Mouse (Mus musculus): Measurements from ENCODE around the gene Catsperg2.
"Not testable (repeated sequence)": the region's sequence is repeated elsewhere in the genome, so short reads cannot be mapped to it uniquely, and the experiment has no call there.

Catsperg2 gene

GRCm38 (mm10) chr7:29726860-29727259 is at the start of gene Catsperg2:
Gene Catsperg2, minus strand, starts transcription at chr7:29727032.
- DNase-seq, result not testable (repeated sequence)

DNA sequence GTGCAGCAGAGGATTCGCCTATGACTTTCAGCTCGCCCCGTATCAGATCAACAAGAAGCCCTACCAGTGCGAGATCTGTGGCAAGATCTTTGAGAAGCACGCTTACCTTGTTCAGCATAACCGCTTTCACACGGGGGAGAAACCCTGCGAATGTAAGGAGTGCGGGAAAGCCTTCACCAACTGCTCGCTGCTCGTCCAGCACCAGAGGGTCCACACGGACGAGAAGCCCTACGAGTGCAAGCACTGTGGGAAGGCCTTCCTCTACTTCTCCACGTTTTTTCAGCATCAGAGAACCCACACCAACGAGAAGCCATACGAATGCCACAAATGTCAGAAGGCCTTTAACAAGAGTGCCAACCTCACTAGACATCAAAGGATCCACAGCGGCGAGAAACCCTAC is 49.7 kb upstream of the Catsperg2 start:
- DNase-seq, result no peak

DNA sequence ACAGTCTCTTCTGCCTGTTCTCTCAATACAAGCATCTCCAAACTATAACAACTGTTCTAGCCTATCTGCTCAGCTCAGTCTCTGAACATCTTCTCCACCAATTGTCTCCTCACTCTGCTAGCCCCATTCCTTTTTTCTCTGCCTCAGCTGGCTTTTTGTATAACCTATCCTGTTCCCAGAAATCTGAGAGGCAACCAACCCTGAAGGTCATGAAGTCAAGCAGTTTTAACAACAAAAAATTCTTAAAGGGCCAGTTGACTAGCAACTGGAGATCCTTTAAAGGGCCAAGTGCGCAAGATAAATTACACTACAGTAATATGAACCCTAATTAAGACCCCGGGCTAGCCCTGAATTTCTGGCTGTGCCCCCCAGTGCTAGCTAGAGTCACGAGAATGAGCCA is 47.5 kb upstream of the Catsperg2 start:
- no peak for DNase-seq

GRCm38 (mm10) chr7:29773503-29773902 is 46.7 kb upstream of the Catsperg2 start:
- DNase-seq, result no peak

- DNase-seq, result no peak
These were observed 42.1 kb upstream of the Catsperg2 start for GRCm38 (mm10) chr7:29768980-29769379.

- DNase-seq, result peak; percentile 84 to 93
These were observed 41.5 kb upstream of the Catsperg2 start, which contains the start of gene Zfp84 for GRCm38 (mm10) chr7:29768090-29768900. Gene Zfp84, plus strand, starts transcription at chr7:29768552.

DNA sequence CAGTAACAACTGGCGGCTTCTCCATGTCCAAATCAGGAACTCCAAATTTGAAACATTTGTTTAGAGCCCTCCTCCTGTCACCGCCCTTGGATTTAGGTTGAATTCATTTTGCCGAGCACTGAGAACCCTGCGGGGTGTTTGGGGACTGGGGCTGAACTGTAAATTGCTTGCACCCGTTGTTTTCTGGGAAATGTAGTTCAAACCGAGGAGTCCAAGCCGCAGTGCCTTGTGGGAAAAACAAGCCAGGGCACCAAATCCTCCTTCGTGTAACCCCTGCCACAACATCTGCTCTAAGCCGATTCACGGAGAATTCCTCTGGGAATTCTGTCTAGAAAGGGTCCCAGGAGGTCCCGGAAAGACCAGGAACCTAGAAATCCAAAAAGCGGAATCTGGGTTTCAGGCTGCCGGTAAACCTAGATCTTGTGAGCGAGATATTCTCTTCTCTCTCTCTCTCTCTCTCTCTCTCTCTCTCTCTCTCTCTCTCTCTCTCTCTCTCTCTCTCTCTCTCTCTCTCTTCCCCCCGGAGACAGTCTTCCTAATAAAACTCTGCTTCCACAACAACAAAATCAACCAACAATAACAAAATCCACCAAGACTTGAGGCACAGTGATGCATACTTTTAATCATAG is 40.3 kb upstream of the Catsperg2 start:
- peak; percentile 87 to 91 for DNase-seq

DNA sequence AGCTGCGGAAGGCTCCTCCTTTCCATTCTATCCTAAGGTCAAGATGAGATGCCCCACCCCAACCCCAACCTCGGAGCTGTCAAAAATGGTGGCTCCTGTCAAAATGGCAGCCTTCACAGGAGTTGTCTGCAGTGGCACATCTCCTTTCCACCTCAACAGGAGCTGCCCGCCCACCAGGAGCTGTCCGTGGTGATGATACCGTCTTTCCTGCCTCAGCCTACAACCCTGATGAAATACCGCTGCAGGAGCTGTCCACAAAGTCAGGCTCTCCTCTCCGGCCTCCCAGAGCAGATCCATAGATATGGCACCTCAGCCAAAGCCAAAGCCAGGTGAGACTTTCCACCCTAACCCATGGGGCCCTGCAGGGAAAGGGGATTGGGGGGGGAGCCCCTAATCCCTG is 37.9 kb upstream of the Catsperg2 start:
- DNase-seq, result no peak

- DNase-seq, result no peak
These were observed 33.6 kb upstream of the Catsperg2 start for GRCm38 (mm10) chr7:29760476-29760875.

DNA sequence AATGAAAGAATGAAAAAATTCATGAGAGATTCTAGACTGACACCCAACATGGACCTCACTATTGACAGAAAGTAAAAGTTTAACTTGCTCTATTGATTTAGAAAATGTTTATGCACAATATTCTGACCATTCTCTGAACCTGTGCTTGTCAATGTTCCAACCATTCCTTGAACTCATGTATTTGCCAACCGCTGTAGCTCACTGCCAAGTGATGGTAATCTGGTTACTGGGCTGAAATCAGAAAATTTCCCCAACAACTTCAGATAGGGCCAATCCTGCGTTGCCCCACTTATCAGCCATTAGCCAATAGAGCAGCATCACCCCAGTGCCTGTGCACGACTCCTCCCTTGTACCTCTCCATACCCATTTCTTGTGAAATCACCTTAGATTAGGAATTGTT is 15.4 kb upstream of the Catsperg2 start:
- DNase-seq, result no peak

DNA sequence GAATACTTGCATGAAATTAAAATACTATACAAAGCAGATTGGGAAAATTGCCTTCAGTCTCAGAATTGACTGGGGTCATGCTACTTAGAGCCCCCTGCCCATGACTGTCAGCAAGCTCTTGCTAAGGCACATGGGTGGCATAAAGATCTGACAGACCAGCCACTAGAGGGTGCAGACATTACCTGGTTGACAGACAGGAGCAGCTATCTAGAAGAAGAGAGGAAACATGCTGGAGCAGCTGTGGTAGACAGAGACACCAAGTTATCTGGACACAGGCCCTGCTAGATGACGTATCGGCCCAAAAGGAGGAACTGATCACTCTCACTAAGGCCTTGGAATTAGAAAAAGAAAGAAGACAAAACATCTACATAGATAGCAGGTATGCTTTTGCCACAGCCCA is 1.2 kb upstream of the Catsperg2 start:
- no peak for DNase-seq

- not testable (repeated sequence) for DNase-seq
These were observed 1.2 kb downstream of the Catsperg2 start for GRCm38 (mm10) chr7:29725461-29726142.

DNA sequence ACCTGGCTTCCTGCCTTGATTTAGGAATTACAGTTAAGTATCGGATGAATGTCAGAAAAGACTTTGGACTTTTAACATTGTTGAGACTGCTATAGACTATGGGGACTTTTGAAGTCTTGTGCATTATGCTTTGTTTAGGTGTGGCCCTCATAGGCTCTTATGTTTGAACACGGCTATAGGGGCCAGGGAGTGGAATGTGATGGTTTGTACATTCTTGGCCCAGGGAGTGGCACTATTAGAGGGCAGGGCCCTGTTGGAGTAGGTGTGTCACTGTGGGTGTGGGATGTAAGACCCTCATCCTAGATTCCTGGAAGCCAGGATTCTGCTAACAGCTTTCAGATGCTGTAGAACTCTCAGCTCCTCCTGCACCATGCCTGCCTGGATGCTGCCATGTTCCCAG is 17.9 kb downstream of the Catsperg2 start:
- not testable (repeated sequence) for DNase-seq

- DNase-seq, result not testable (repeated sequence)
These were observed 31.6 kb downstream of the Catsperg2 start for GRCm38 (mm10) chr7:29695231-29695630.

GRCm38 (mm10) chr7:29681868-29682267 is 45.0 kb downstream of the Catsperg2 start:
- no peak for DNase-seq
